Mouse (Mus musculus): Measurements from ENCODE around the gene Ptgis. TPM values are rescaled to one million over a fixed set of nuclear protein-coding genes. Genes with fewer than 3 reads are reported as not detected.

Ptgis gene
- polyA plus RNA-seq, 1 experiment from 2014 or later = 8.1 TPM

- ATAC-seq (replicated peaks; ENCODE audit: low FRiP score) (no peak), DNase-seq (ENCODE audit: low spot score) (no peak)
- no peaks in the 10 kb centered on the region for H3K9me3 ChIP-seq (ENCODE audit: control insufficient read depth, low read length)
- peak overlapping the region; percentile 39; the same call in 1 of the 2 replicates for H3K27ac ChIP-seq (ENCODE audit: low read depth, low read length)
- H3K36me3 ChIP-seq (ENCODE audit: control insufficient read depth, insufficient read depth, low read length) = no peaks in the 10 kb centered on the region
- no peaks in the 10 kb centered on the region for H3K27me3 ChIP-seq (ENCODE audit: control insufficient read depth, insufficient read depth, low read length)
- H3K4me2 ChIP-seq (ENCODE audit: low read depth, low read length, severe bottlenecking) = no peak overlapping the region
- 44% methylated on average over 16 of the region's 16 CpGs for WGBS
- no peak overlapping the region for H3K4me3 ChIP-seq (ENCODE audit: low read depth, low read length)
- peak overlapping the region; percentile 20; the same call in 1 of the 2 replicates for H3K9ac ChIP-seq (ENCODE audit: low read length)
- no peaks in the 10 kb centered on the region; the same call in 1 of the 2 replicates for H3K4me1 ChIP-seq (replicated peaks; ENCODE audit: control insufficient read depth, insufficient read depth, low read length)
These were observed 38.7 kb downstream of the Ptgis start for GRCm38 (mm10) chr2:167201463-167202291.

DNA sequence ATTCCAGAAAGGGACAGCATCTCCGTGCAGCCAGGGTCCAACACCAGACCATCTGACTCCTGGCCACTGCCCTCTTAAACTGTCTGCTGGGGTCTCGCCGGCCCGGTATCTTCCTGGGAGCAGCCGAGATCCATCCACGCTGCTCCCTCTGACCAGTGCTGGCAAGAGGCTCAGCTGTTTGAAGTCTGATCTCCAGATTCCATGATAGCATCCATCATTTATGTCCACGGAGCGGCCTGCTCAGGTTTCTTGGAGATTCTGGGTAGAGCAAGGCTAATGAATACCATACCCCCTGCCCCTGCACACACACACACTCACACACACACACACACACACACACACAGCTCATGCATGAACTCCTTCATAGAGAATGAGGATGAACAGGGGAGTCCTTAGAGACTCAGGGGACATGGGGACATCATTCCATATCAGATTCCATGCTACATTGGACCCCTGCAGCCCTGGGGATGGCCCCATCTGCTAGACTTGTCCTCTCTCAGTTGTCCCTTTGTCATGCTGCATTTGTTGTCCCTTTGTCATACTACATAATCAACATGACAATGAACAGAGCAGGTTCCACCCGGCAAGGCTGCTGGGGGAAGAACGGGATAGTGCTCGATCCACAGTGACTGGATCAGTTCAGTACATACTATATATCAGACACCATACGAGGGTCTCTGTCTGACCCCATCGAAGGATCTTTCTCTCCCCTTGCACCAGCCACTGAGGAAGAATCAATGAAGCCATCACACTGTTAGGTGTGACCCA is 41.6 kb downstream of the Ptgis start:
- WGBS = 75% methylated on average over 13 of the region's 13 CpGs
- Histone ChIP-seq H3K27ac (ENCODE audit: low read depth, low read length) (no peak overlapping the region), H3K4me3 (ENCODE audit: low read depth, low read length) (no peak overlapping the region), H3K4me2 (ENCODE audit: low read depth, low read length, severe bottlenecking) (no peak overlapping the region), H3K4me1 (replicated peaks; ENCODE audit: control insufficient read depth, insufficient read depth, low read length) (no peaks in the 10 kb centered on the region; the same call in 1 of the 2 replicates), H3K9me3 (ENCODE audit: control insufficient read depth, low read length) (no peaks in the 10 kb centered on the region), H3K36me3 (ENCODE audit: control insufficient read depth, insufficient read depth, low read length) (no peaks in the 10 kb centered on the region), H3K27me3 (ENCODE audit: control insufficient read depth, insufficient read depth, low read length) (no peaks in the 10 kb centered on the region), H3K9ac (ENCODE audit: low read length) (no peak overlapping the region)
- DNase-seq (ENCODE audit: low spot score) (no peak), ATAC-seq (replicated peaks; ENCODE audit: low FRiP score) (no peak)

DNA sequence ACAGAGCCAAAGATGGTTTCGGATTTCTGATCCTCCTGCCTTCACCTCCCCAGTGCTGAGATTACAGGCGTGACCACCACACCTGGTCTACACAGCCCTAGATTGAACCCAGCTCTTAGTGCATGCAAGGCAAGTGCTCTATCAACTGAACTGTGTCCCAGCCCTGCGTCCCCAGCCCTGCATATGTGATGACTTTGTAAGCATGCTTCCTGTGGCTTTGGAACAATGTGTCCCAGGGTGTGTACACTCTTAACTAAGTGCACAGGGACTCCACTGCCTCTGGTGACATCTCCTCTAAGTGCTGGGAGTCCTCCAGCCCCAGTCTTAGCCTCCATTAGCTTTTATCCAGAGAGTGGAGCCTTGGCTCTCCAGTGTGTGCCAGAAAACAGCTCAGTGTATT is 47.0 kb downstream of the Ptgis start:
- DNase-seq (ENCODE audit: low spot score) (no peak), ATAC-seq (replicated peaks; ENCODE audit: low FRiP score) (no peak)
- Histone ChIP-seq H3K4me1 (replicated peaks; ENCODE audit: control insufficient read depth, insufficient read depth, low read length) (peaks cover 15% of the 10 kb centered on the region; the same call in 1 of the 2 replicates), H3K9me3 (ENCODE audit: control insufficient read depth, low read length) (no peaks in the 10 kb centered on the region), H3K4me2 (ENCODE audit: low read depth, low read length, severe bottlenecking) (no peak overlapping the region), H3K27me3 (ENCODE audit: control insufficient read depth, insufficient read depth, low read length) (peaks cover 23% of the 10 kb centered on the region), H3K27ac (ENCODE audit: low read depth, low read length) (no peak overlapping the region), H3K36me3 (ENCODE audit: control insufficient read depth, insufficient read depth, low read length) (no peaks in the 10 kb centered on the region), H3K9ac (ENCODE audit: low read length) (no peak overlapping the region), H3K4me3 (ENCODE audit: low read depth, low read length) (no peak overlapping the region)
- WGBS = 81% methylated on average over 3 of the region's 3 CpGs

GRCm38 (mm10) chr2:167190076-167190399 is 50.4 kb downstream of the Ptgis start, which contains the start of gene Kcnb1:
Gene Kcnb1 (minus strand): TSS chr2:167190155.
- under 1% methylated on average over 41 of the region's 41 CpGs for WGBS
- peaks cover 34% of the 10 kb centered on the region for H3K27me3 ChIP-seq (ENCODE audit: control insufficient read depth, insufficient read depth, low read length)
- H3K36me3 ChIP-seq (ENCODE audit: control insufficient read depth, insufficient read depth, low read length) = no peaks in the 10 kb centered on the region
- H3K9ac ChIP-seq (ENCODE audit: low read length) = peak within 1 kb of the TSS; percentile 55
- no peaks in the 10 kb centered on the region for H3K9me3 ChIP-seq (ENCODE audit: control insufficient read depth, low read length)
- peak; percentile 89 for DNase-seq (ENCODE audit: low spot score)
- no peak within 1 kb of the TSS for H3K27ac ChIP-seq (ENCODE audit: low read depth, low read length)
- peak; percentile 58 for ATAC-seq (replicated peaks; ENCODE audit: low FRiP score)
- H3K4me3 ChIP-seq (ENCODE audit: low read depth, low read length) = peak within 1 kb of the TSS; percentile 56
- H3K4me1 ChIP-seq (replicated peaks; ENCODE audit: control insufficient read depth, insufficient read depth, low read length) = peaks cover 15% of the 10 kb centered on the region; the same call in 1 of the 2 replicates
- H3K4me2 ChIP-seq (ENCODE audit: low read depth, low read length, severe bottlenecking) = peak within 1 kb of the TSS; percentile 71

- peak overlapping the region; percentile 71 for H3K4me2 ChIP-seq (ENCODE audit: low read depth, low read length, severe bottlenecking)
- H3K4me1 ChIP-seq (replicated peaks; ENCODE audit: control insufficient read depth, insufficient read depth, low read length) = peaks cover 15% of the 10 kb centered on the region; the same call in 1 of the 2 replicates
- no peaks in the 10 kb centered on the region for H3K36me3 ChIP-seq (ENCODE audit: control insufficient read depth, insufficient read depth, low read length)
- H3K9ac ChIP-seq (ENCODE audit: low read length) = peak overlapping the region; percentile 55
- ATAC-seq (replicated peaks; ENCODE audit: low FRiP score) (peak; percentile 58), DNase-seq (ENCODE audit: low spot score) (peak; percentile 79)
- no peaks in the 10 kb centered on the region for H3K9me3 ChIP-seq (ENCODE audit: control insufficient read depth, low read length)
- H3K27me3 ChIP-seq (ENCODE audit: control insufficient read depth, insufficient read depth, low read length) = peaks cover 34% of the 10 kb centered on the region
- peak overlapping the region; percentile 56 for H3K4me3 ChIP-seq (ENCODE audit: low read depth, low read length)
- WGBS = under 1% methylated on average over 55 of the region's 91 CpGs
- H3K27ac ChIP-seq (ENCODE audit: low read depth, low read length) = no peak overlapping the region
These were observed 50.9 kb downstream of the Ptgis start for GRCm38 (mm10) chr2:167189291-167190075.

GRCm38 (mm10) chr2:167188315-167189207 is 51.8 kb downstream of the Ptgis start:
- peaks cover 34% of the 10 kb centered on the region for H3K27me3 ChIP-seq (ENCODE audit: control insufficient read depth, insufficient read depth, low read length)
- WGBS = 15% methylated on average over 78 of the region's 83 CpGs
- H3K27ac ChIP-seq (ENCODE audit: low read depth, low read length) = no peak overlapping the region
- ATAC-seq (replicated peaks; ENCODE audit: low FRiP score) (peak; percentile 42; the same call in 1 of the 2 replicates), DNase-seq (ENCODE audit: low spot score) (peak; percentile 86)
- no peaks in the 10 kb centered on the region for H3K9me3 ChIP-seq (ENCODE audit: control insufficient read depth, low read length)
- no peak overlapping the region; the same call in 1 of the 2 replicates for H3K9ac ChIP-seq (ENCODE audit: low read length)
- H3K4me2 ChIP-seq (ENCODE audit: low read depth, low read length, severe bottlenecking) = peak overlapping the region; percentile 71
- peak overlapping the region; percentile 56 for H3K4me3 ChIP-seq (ENCODE audit: low read depth, low read length)
- peaks cover 15% of the 10 kb centered on the region; the same call in 1 of the 2 replicates for H3K4me1 ChIP-seq (replicated peaks; ENCODE audit: control insufficient read depth, insufficient read depth, low read length)
- no peaks in the 10 kb centered on the region for H3K36me3 ChIP-seq (ENCODE audit: control insufficient read depth, insufficient read depth, low read length)

DNA sequence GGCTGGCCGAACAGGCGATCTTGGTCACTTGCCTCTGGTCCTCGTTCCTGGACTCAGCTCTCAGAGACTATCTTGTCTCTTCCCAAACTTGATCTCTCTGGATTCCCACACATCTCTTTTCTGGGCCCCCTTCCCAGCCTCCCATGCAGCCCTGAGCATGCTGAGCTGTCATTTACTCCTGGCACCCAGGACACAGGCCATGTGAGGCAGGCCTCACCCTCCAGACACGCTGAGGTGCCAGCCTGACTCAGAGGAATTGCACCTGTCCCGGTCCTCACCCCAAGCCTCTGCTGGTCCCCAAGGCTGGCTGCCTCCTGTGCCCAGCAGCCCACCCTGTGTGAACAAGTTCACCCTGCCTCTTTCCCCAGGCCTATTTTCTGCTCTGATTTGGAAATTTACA is 53.3 kb downstream of the Ptgis start:
- DNase-seq (ENCODE audit: low spot score) = no peak
- H3K4me1 ChIP-seq (replicated peaks; ENCODE audit: control insufficient read depth, insufficient read depth, low read length) = peaks cover 15% of the 10 kb centered on the region; the same call in 1 of the 2 replicates
- no peak for ATAC-seq (replicated peaks; ENCODE audit: low FRiP score)
- 82% methylated on average over 5 of the region's 5 CpGs for WGBS
- H3K4me2 ChIP-seq (ENCODE audit: low read depth, low read length, severe bottlenecking) = no peak overlapping the region
- H3K27ac ChIP-seq (ENCODE audit: low read depth, low read length) = no peak overlapping the region
- H3K9ac ChIP-seq (ENCODE audit: low read length) = no peak overlapping the region
- H3K27me3 ChIP-seq (ENCODE audit: control insufficient read depth, insufficient read depth, low read length) = peaks cover 34% of the 10 kb centered on the region
- H3K9me3 ChIP-seq (ENCODE audit: control insufficient read depth, low read length) = no peaks in the 10 kb centered on the region
- no peak overlapping the region for H3K4me3 ChIP-seq (ENCODE audit: low read depth, low read length)
- H3K36me3 ChIP-seq (ENCODE audit: control insufficient read depth, insufficient read depth, low read length) = no peaks in the 10 kb centered on the region
